Mouse (Mus musculus) brain, adult 2 months (tissue): ENCODE measurements around the gene Plcb1.

Experiments
- DNase-seq: peaks from one replicate; pipeline ENCODE4 v3.0.0; 2011; ENCODE audit warnings: low read depth, low spot score

Plcb1 gene

DNA sequence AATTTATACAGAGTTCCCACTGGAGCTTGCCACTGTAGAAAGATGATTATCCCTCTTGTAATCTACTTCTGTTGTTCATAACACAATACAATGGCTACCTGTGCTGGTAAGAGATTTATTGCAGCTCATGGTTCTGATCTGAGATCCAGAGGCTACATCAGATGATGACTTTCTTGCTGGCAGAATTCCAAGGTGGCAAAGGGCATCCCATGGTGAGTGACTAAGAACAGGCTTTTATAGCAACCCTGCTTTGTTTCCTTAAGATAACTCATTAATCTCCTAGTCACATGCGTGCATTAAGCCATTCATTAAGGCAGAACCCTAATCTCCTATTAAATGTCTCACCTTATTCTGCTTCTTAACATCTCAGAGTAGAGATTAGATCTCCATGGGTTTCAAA, 618.2 kb downstream of the Plcb1 start:
- no peak for DNase-seq

DNA sequence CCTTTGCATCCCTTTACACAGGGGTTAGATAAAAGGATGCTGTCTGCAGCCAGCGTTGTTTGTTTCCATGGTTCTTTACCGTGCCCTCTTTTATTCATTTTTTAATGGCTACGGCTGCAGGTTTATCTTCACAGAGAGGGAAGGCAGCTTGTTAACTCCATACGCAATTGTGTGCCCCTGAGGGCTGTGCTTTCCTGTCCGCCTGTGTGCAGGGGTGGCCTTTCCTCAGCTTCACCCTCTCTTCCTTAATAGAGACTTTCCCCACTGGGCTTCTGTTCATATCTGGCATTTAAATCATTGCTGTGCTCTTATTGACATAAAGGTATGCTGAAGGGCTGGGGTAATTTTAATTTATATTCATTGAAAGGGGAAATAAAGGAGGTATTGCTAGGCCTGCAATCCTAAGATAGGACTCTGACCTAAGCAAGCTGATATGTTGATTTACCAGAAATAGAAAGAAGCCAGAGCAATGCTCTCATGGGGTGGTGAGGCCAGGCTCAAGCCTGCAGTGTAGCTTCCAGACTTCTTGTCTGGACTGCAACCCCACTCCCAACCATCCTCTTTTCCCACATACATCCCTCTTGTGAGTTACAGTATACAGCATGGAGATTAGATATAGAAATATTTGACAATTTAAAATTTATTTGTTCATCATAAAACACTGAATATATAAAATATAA, 623.7 kb downstream of the Plcb1 start:
- no peak for DNase-seq

DNA sequence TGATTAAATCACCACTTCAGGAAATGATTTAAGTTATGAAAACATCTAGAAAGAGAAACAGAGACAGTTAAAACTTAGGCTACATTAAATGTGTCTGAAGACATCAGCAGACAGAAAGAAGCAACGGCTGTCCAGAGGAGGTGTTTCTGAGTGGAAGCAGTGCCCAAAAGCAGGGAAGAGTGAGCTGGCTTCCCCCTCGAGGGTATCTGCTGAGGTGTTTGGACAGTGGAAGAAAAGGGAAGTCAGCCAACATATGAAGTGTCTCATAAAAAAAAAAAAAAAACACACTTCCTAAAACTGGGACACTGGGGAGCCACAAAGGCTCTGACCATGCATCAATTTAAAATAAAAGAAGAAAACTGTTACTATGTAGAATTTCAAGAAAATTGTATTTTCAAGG, 625.8 kb downstream of the Plcb1 start:
- no peak for DNase-seq

DNA sequence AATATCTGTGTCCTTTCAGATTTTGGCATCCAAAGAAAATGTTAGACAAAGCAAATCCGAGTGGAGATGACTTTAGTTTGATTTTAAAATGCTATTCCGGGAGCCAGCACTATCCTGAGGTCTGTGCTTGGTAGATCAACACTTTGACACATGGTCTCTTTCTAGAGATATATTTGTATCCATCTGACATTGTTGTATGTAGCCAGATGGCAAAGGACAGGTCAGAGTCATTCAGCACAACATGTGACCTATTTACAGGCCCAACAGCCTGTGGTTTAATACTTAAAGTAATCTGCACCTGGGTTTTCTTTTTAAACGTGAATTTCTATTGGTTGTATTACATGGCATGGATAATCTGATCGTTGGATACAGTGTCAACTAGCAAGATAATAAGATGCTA, 629.3 kb downstream of the Plcb1 start:
- peak; percentile 70 for DNase-seq

DNA sequence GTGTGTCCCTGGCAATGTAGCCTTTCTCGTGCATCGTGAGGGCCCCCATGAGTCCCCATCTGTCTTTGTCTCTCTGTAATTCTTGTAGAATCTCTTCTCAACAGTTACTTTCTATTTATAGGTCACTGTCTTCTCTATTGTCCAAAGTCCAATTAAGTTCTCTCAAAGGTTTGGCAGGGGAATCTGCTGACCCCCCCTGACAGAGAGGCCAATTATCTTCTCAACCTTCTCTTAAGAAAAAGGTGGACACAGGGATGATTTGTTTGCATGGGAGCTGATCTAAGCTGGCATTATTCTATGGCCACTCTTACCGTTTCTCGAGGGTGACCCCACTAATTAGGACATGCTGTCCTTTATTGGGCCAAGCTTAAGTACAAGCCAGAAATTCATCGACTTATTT, 633.4 kb downstream of the Plcb1 start:
- DNase-seq = no peak

DNA sequence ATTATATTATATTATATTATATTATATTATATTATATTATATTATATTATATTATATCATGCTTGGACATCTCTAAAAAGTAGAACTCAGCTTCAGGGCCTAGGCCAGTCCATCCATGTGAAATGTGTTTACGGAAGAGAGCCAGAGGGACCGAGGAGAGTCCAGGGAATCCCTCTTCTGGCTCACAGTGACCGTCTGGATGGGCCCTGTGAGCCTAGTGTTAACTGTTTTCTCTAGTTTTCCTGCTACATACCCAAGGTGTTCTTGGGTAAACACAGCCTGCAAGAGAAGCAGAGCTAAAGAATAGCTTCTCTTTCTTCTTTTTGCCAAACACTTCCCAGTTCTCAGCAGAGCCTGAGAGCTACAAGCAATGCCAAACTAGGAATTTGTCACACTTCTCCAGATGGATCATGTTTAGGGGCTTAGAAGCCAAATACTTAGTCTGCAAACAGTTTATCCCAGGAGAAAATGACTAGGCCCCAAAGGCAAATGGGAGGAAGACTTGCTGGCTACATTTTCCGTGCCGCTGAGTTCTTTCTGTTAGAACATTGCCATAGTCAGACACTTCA, 649.2 kb downstream of the Plcb1 start:
- DNase-seq = peak; percentile 53

DNA sequence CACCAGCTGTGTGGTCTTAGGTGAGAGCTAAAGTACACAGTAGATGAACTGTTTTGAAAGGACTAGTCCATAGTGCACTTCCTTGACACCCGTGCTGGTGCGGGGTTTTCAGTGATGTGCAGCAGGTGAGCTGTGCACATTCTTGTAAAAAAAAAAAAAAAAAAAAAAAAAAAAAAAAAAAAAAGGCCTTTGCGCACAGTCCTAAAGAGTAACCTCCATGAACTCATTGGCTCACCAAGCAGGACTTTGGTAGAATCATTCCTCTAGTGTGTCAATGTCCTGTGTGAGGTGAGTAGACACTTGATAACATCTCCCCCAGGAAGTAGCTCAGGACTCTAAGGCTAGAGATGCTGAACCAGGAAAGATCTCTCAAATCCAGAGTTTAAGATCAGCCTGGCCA, 653.2 kb downstream of the Plcb1 start:
- DNase-seq = no peak

DNA sequence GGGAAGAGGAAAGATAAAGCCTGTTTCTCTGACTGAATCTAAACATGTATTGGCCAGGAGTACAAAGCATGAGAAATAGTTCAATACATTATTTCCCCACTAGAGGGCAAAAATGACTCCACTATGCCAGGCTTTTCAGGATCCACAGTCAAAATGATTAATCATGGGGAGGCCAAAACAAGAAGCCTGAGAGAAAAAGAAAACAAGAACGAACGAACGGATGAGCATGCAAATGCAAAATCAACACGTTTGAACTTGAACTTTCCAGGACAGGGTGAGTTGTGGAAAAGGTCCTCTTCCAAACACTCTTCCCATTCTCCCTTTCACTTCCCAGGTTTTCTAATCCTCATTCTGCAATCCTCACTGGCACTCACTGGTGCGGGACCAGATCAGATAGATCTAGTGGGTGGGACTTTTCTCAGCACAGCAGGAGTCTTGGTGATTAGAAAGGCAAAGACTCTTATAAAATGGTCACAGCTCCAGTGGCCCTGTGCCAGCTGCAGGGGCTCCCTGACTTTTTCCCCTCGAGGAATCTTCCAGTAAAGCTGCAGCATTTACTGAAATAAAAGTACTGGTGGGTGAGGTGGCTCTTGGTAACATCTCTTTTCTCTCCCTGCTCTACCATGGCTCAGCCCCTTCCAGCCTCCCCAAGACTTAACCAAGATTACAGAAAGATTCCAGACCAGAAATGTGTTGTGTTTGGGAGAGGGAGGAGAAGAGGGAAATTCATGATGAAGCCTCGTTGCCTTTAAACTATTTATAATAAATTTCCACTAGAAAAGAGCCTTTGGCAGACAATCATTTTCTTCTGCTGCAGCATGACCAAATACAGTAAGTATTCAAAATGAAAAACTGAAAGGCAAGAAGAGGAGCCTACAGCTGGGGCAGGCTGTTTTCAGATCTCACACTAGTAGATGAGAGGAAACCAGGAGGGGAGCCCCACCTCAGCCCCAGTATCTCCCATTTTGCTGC, 654.0 kb downstream of the Plcb1 start:
- peak; percentile 86 for DNase-seq

DNA sequence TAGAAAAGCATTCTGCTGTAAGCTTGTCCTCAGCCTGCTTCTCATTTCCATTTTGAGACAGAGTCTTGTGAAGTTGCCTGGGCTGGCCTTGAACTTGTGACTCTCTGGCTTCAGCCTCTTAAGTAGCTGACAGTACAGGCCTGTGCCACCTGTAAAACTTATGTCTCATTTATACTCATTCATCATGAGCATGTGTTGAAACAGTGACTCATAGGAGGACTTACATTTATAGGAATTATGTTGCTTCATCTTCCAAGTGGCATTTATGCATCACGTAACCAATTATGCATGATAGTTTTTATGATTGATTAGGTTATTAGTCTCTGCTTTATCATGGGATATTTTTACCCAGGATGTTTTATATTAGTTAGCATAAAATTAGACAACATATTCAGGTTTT, 667.7 kb downstream of the Plcb1 start:
- no peak for DNase-seq

DNA sequence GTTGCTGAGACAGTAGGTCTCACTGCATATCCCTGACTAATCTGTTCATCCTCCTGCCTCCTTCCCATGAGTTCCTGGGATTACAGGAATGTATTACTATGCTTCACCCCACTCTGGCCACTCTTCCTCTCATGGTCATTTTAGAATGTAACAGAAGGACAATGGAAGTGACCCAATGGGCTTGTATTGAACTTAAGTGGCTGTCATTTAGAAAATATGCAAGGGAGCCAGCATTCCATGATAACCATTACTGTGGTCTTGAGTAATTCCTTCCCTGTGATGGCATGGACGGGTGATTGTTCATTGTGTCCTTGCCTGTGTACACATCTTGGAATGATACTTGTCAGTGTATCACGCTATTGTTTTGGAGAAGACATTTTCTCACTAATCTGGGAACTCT, 668.1 kb downstream of the Plcb1 start:
- DNase-seq = no peak

DNA sequence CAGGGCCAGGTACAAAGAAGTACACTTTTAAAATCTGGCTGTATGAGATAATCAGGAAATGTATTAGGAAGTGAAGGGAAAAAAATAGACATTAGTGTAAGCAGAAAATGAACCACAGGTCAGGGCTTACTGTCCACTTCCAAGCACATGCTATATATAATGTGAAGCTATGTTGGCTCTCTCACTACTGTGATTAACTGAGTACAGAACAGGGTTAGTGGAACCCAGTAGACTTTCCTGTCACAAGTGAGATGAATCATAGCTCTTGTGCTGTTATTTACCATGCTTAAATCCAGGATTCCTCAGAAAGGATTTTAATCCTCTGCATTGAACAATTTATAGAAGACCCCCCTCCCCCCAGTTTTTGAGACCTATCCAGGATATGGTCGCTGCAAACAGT, 668.6 kb downstream of the Plcb1 start:
- no peak for DNase-seq

DNA sequence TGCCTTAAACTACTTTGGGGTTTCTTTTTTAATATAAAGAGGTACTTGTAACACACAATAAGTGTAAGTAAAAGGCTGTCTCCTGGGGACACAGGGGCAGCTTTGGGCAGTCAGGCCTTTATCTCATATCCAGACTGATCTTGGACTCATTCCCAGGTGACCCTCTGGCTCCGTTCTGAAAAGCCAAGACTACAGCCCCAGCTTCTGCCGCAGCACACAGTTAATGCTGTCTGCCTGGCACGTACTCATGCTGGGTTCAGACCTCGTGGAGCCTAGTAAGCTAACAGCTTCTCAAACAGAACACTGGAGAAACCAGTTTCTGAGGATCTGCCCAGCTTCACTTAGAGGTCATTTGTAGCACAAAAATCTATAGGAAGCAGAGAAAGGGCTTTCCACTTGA, 682.0 kb downstream of the Plcb1 start:
- DNase-seq = peak; percentile 29

DNA sequence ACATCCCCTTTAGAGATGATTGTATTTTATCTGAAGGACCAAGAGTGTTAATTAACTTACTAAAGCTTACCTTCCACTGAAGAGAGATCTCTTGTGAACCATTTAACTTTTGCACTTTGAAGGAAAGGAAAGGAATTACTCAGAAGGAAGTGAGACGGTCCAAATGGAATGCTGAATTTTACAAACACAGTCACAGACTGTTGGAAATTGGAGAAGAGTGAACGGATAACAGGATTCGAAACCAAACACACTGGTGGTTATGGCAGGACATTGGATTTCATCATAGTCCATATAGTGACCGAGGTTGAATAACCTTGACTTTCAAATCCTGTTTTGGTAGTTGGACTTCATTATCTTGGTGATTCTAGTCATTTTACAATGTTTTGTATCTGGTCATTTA, 688.2 kb downstream of the Plcb1 start:
- DNase-seq = no peak

DNA sequence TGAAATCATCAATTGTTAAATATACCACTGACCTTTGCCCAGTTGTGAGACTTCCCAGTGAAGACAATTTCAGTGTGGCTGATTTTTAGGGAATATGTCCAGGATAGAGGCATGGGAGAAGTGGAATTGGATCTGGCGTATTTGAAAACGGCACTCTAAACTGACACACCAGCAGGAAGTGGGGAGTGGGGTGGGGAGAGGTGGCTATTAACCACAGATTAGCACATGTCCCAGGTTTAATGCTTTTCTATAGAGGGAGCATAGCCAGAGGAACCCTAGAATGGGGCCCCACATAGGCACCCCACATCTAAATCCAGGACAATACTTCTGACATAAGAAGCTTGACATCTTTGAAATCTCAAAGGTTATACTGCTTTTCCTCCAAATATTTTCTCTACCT, 699.4 kb downstream of the Plcb1 start:
- DNase-seq = no peak

DNA sequence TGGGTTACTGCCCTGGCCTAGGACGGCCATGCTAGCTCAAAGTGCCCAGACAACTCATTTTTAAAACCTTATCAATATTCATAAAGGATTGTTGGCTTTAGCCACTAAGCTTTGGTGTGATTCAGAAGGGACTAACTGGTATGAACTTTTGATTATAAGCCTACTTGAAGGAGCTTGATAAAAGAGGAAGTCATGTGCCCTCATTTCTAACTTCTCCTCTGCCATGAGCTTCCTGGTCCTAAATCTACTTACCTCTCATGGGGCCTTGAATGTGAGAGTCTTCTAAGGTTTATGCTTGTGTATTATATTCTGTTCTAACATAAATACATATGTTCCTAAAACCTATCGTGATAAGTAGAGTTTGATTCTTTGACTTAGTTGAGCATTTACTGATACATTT, 702.4 kb downstream of the Plcb1 start:
- DNase-seq = no peak

DNA sequence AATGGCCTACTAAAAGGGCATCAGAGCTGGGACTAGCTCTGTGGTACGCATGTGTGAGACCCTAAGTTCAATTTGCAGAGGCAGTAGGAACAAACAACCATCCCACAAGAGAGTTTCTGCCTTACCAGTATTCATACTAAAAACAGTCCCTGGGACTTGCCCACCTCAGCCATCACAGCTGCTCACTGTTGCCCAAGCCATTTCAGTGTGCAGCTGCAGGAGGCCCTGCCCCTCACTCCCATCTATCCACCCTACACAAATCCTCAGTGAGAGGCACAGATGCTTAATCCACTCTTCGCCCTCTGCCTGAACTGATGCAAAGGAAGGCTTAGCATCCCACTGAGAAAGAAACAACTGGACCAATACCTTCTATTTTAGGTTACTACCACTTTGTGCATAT, 703.3 kb downstream of the Plcb1 start:
- no peak for DNase-seq

DNA sequence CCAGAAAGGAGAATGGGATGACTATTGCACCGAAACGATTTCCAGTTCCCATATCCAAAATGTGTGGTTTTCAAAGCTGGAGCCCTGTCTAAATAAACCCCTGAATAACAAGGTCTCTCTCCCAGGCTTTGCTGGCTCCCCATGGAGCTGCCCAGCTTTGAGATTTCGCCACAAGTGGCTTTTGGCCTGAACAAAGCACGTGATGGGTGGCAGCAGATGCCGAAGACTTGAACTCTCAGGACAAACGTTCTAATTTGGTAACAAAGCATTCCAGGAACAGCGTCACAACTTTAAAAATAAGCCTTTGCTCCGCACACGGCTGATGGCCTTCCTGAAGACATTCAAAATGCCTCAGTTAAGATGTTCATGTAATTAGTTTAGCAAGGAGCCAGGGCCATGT, 706.9 kb downstream of the Plcb1 start:
- DNase-seq = no peak

DNA sequence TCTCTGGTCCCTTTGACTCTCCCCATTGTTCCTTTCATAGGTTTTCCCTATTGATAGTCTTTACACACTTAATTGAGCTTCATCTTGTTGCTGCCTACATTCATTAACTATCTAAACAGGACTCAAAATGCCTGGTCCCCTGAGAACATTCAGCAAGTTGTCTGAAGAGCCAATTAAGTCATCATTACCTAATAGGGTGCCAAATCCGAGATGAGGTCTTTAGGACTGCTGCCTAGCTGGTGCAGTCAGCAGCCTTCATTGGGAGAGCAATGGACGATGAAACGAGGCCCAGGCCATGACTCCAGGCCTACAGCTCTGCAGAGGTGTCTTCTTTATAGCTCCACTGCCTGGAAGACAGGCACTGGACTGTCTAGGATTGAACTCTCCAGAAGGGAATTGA, 710.7 kb downstream of the Plcb1 start:
- DNase-seq = no peak

DNA sequence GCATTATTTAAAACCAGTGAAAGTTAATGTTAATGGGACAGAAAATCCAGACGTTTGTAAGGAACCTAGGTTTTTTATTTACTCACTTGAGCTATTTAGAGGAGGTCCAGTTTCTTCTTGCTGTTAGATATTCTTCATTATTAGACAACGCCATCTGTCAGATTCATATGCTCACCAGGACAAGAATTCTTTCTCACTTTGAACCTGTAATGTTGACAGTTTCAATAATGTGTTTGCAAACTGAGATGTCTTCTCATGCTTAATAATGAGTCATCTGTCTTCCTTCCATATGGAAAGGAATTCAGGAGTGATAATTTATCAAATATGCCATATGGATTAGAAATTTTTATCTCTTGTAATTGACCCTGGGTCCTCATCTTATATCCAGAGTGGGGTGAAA, 711.4 kb downstream of the Plcb1 start:
- peak; percentile 30 for DNase-seq

DNA sequence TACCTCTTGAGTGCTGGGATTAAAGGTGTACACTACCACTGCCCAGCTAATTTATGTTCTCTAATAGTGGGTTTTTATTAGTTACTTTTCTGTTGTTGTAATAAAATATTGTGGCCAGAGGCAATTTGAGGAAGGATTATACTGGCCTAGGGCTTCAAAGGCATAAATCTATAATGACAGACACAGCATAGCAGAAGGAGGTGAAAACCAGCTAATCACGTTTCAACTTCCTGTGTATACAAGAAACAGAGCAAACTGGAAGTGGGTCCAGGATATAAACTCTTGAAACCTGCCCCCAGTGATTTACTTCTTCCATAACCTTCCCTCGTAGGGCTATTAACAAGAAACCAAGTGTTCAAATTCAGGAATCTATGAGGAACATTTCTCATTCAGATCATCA, 715.0 kb downstream of the Plcb1 start:
- DNase-seq = no peak

DNA sequence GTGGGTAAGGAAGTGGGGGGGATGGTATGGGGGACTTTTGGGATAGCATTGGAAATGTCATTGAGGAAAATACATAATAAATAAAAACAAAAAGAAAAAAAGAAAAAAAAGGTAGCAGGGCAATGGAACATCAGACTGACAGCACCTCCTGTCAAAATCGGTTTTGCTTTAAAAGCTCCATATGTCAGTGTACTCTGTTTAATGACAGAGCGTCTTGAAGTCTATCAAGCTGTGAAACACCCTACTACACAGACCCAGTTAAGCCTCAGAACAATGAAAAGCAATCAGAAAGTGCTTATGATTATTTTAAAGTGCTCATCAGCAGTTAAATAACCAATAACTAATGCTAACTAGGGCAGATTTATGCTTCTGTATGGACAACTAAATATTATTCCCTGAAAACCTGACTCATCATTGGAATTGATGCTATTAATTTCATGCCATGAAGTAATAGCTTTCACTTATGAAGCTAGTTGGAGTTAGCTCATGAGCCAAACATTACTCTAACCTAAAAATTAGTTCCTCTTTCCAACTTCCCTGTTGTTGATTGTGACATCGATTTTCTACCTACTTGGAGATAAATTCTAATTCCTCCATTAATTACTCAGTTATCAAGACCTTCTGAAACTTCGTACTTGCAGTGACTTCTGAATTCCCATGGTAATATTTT, 717.6 kb downstream of the Plcb1 start:
- DNase-seq = no peak

DNA sequence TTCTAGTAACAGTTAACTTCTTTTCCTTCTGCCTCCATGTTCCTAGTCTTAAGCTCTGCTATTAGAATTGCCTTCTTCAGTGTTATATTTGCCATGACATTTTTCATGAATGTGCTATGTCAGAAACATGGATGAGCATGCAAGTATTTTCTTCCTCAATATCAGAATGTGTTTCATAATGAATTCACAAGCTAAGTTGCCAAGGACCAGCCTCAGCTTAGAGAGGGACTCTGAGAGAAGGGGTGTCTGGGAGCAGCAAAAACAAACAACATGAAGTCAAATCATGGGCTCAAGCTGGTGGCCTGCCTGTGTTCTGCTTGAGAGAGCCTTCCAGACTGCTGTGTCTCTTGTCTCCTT, 718.1 kb downstream of the Plcb1 start:
- no peak for DNase-seq
